Mouse (Mus musculus) spleen, adult 2 months (tissue): ENCODE data around the gene Fcgbp. TPM values are rescaled to one million over a fixed set of nuclear protein-coding genes. Genes with fewer than 3 reads are reported as not detected.
A peak's percentile ranks its signal among the peaks of the same experiment; 100 is the strongest.

Experiments
- DNase-seq, 2 experiments: peaks; one replicate each; pipeline versions ENCODE4 v3.0.0 to v3.0.0-alpha.2; 2012 to 2021; ENCODE audit warnings: low spot score in 2 of 2, low read depth in 1 of 2
- H3K27ac ChIP-seq: fragments of 200-500 bp; 2 replicates; pipeline ENCODE4 v1.5.1; 2012; ENCODE audit warnings: low read length, inconsistent platforms; ENCODE audit not compliant: insufficient read depth
- H3K27me3 ChIP-seq: fragments of 200-500 bp; 2 replicates; pipeline ENCODE4 v1.6.1; 2012; ENCODE audit warnings: mild to moderate bottlenecking, moderate library complexity, low read length, inconsistent platforms; ENCODE audit not compliant: control insufficient read depth, insufficient read depth
- H3K36me3 ChIP-seq: fragments of 200-500 bp; 2 replicates; pipeline ENCODE4 v1.6.1; 2012; ENCODE audit warnings: mild to moderate bottlenecking, low read length, inconsistent platforms; ENCODE audit not compliant: control insufficient read depth, insufficient read depth
- H3K4me1 ChIP-seq: fragments of 200-500 bp; 2 replicates; pipeline ENCODE4 v1.6.1; 2011; ENCODE audit warnings: inconsistent platforms; ENCODE audit not compliant: control insufficient read depth, insufficient read depth, insufficient read length
- H3K4me3 ChIP-seq: fragments of 200-500 bp; 2 replicates; pipeline ENCODE4 v1.5.1; 2011; ENCODE audit warnings: mild to moderate bottlenecking, inconsistent platforms; ENCODE audit not compliant: insufficient read depth, insufficient read length; ENCODE audit errors: extremely low read depth
- CTCF ChIP-seq: fragments of 200-500 bp; IDR thresholded peaks from 2 replicates; pipeline ENCODE4 v1.5.1; 2011; ENCODE audit warnings: mild to moderate bottlenecking, inconsistent platforms; ENCODE audit not compliant: insufficient read depth, insufficient read length, insufficient replicate concordance; ENCODE audit errors: extremely low read depth
- POLR2A ChIP-seq: fragments of 200-500 bp; IDR thresholded peaks from 2 replicates; pipeline ENCODE4 v1.6.1; 2011; ENCODE audit warnings: low read depth, low read length, inconsistent platforms
- WGBS: fragments of 180-500 bp; shearing (Covaris S2); methylation state at CpG from one replicate; pipeline ENCODE4 v1.1.7; 2018; 5-methylcytosine and 5-hydroxymethylcytosine counted together
- polyA plus RNA-seq: library from polyadenylated mRNA; depleted of rRNA; stranded (reverse); fragments of >200 nt; gene quantifications from 2 replicates; pipeline ENCODE4 v1.2.3, GENCODE M21; 2012

The Fcgbp gene
- polyA plus RNA-seq, 1 experiment, result 0.46 TPM

GRCm38 (mm10) chr7:28104670-28105069 is 33.6 kb downstream of the Fcgbp start:
- H3K4me3 ChIP-seq, result no peak overlapping the region
- TF ChIP-seq POLR2A (no peak), CTCF (no peak)
- H3K27ac ChIP-seq, result no peak overlapping the region
- no peak for DNase-seq
- H3K27me3 ChIP-seq, result no peaks in the 10 kb centered on the region
- no peaks in the 10 kb centered on the region for H3K4me1 ChIP-seq
- WGBS, result 9% methylated on average over 23 of the region's 23 CpGs
- H3K36me3 ChIP-seq, result no peaks in the 10 kb centered on the region

DNA sequence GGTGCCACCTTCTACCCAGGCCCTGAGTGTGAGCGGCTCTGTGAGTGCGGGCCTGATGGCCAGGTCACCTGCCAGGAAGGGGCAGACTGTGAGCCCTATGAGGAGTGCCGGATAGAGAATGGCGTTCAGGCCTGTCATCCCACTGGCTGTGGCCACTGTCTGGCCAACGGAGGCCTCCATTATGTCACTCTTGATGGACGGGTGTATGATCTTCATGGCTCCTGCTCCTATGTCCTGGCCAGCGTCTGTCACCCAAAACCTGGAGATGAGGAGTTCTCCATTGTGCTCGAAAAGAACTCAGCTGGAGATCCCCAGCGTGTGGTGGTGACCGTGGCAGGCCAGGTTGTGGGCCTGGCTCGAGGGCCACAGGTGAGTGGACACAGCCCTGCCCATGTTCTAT is 35.2 kb downstream of the Fcgbp start:
- WGBS, result 91% methylated on average over 11 of the region's 11 CpGs

DNA sequence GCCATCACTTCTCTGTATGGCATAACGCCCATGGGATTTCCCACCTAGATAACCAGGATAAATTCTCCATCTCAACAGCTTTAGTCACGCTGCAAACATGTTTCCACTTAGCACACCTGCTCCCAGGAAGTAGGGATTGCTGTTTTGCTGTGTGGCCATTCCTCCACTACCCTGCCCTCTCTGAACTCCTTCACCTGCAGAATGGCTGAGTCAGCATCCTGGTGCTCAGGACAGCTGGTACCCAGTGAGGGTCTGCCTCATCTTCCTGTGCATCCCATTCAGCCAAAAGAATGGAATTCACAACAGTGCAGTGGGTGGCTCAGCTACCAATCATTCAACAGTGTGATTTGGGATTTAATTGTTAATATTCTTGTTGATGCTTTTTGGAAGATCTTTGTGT is 43.6 kb downstream of the Fcgbp start:
- Histone ChIP-seq H3K27ac (no peak overlapping the region), H3K4me3 (no peak overlapping the region), H3K27me3 (no peaks in the 10 kb centered on the region; the same call in 1 of the 2 replicates), H3K36me3 (no peaks in the 10 kb centered on the region), H3K4me1 (no peaks in the 10 kb centered on the region)
- 63% methylated on average over 2 of the region's 2 CpGs for WGBS
- TF ChIP-seq CTCF, result no peak
- no peak for TF ChIP-seq POLR2A
- no peak for DNase-seq

More for the DNA sequence above, 35.2 kb downstream of the Fcgbp start:
- no peak for DNase-seq
- no peak overlapping the region for H3K27ac ChIP-seq
- H3K4me1 ChIP-seq, result no peaks in the 10 kb centered on the region
- no peaks in the 10 kb centered on the region for H3K27me3 ChIP-seq
- no peak for TF ChIP-seq CTCF
- TF ChIP-seq POLR2A, result no peak
- no peak overlapping the region for H3K4me3 ChIP-seq
- H3K36me3 ChIP-seq, result no peaks in the 10 kb centered on the region

- TF ChIP-seq CTCF (no peak), POLR2A (no peak)
- H3K27me3 ChIP-seq, result no peaks in the 10 kb centered on the region
- H3K4me1 ChIP-seq, result no peaks in the 10 kb centered on the region
- no peak within 1 kb of the TSS for H3K27ac ChIP-seq
- H3K4me3 ChIP-seq, result no peak within 1 kb of the TSS
- WGBS, result 75% methylated on average over 5 of the region's 5 CpGs
- no peaks in the 10 kb centered on the region for H3K36me3 ChIP-seq
- no peak for DNase-seq
These were observed 58.1 kb downstream of the Fcgbp start, which contains the start of gene 9530053A07Rik for GRCm38 (mm10) chr7:28129166-28129565. TSS of gene 9530053A07Rik (plus strand) at chr7:28129466.

DNA sequence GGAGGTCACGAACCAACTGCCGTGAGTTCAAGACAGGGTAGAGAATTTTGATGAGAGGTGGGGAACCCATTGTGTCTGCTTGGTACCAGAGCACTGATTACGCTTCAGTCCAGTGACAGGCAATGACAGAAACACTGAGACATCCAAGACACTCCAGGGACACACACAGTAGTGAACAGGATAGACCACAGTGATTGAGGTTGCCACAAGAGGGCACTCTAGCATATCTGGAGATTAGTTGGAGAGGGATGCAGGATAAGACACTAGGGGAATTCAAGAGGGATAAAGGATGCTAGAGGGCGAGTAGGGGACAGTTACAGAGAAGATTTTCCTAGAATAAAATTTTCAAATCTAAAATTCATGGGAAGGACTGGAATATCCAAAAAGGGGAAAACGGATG is 66.6 kb downstream of the Fcgbp start:
- DNase-seq, result no peak
- Histone ChIP-seq H3K4me3 (no peak overlapping the region), H3K4me1 (no peaks in the 10 kb centered on the region), H3K27me3 (no peaks in the 10 kb centered on the region), H3K36me3 (no peaks in the 10 kb centered on the region), H3K27ac (no peak overlapping the region)
- TF ChIP-seq CTCF, result no peak
- no peak for TF ChIP-seq POLR2A
- 59% methylated on average over 5 of the region's 5 CpGs for WGBS

DNA sequence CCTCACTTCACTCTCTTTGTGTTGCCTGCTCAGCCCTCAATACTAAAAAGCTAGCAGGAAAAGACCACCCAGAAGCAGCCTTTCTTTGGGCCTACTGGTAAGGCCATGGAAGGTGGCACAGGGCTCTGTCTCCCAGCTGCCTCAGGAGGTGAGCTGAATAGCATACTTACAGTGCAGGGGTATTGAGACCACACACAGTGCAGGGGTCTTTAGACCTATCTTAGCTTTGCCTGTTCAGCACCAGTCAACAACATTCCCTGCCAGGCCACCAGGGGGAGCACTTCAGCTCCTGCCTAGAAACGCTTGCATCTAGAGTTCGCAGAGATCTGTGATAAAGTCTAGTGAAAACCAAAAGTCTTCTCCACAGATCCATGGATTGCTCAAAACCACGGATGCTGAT is 77.2 kb downstream of the Fcgbp start:
- Histone ChIP-seq H3K27ac (no peak overlapping the region), H3K36me3 (no peaks in the 10 kb centered on the region), H3K27me3 (no peaks in the 10 kb centered on the region), H3K4me3 (no peak overlapping the region), H3K4me1 (no peaks in the 10 kb centered on the region)
- 5% methylated on average over 3 of the region's 3 CpGs for WGBS
- no peak for TF ChIP-seq POLR2A
- peak; percentile 85; the same call in 1 of the 2 replicates for TF ChIP-seq CTCF
- DNase-seq, result peak in 1 of 2 experiments; percentile 57

GRCm38 (mm10) chr7:28149841-28150240 is 78.8 kb downstream of the Fcgbp start:
- H3K4me1 ChIP-seq, result no peaks in the 10 kb centered on the region
- no peaks in the 10 kb centered on the region for H3K27me3 ChIP-seq
- H3K27ac ChIP-seq, result no peak overlapping the region
- WGBS, result 98% methylated on average over 1 of the region's 1 CpGs
- H3K4me3 ChIP-seq, result no peak overlapping the region
- DNase-seq, result no peak
- TF ChIP-seq CTCF (no peak), POLR2A (no peak)
- H3K36me3 ChIP-seq, result no peaks in the 10 kb centered on the region
